Mouse (Mus musculus): Measurements from ENCODE around the gene Hist1h2bm. TPM values are rescaled to one million over a fixed set of nuclear protein-coding genes. Genes with fewer than 3 reads are reported as not detected.
"Not testable (repeated sequence)": the region's sequence is repeated elsewhere in the genome, so short reads cannot be mapped to it uniquely, and the experiment has no call there.

Hist1h2bm gene
- polyA plus RNA-seq, 1 experiment from 2014 or later, result 2.3 TPM

GRCm38 (mm10) chr13:21745006-21745405 is 23.2 kb downstream of the Hist1h2bm start:
- Histone ChIP-seq H3K9ac (replicated peaks) (no peak overlapping the region), H3K27ac (ENCODE audit: low read depth) (no peak overlapping the region), H3K4me2 (ENCODE audit: low read depth, low read length) (no peak overlapping the region), H3K9me3 (ENCODE audit: low read length) (no peaks in the 10 kb centered on the region), H3K4me3 (ENCODE audit: low read depth, low read length) (no peak overlapping the region), H3K36me3 (replicated peaks; ENCODE audit: insufficient read depth, low read length) (peaks cover 6% of the 10 kb centered on the region; the same call in 1 of the 2 replicates), H3K27me3 (ENCODE audit: insufficient read depth, low read length) (no peaks in the 10 kb centered on the region), H3K4me1 (ENCODE audit: insufficient read depth) (peaks cover 9% of the 10 kb centered on the region)
- no peak for TF ChIP-seq CTCF (IDR thresholded peaks at IDR 0.05; ENCODE audit: low read depth)
- no peak for TF ChIP-seq EP300 (IDR thresholded peaks at IDR 0.05; ENCODE audit: low read depth)
- DNase-seq (no peak), ATAC-seq (no peak)
- WGBS (ENCODE audit: insufficient replicate concordance), result 47% methylated on average over 1 of the region's 1 CpGs

GRCm38 (mm10) chr13:21749387-21750158 is 27.7 kb downstream of the Hist1h2bm start:
- peak overlapping the region; percentile 70 for H3K4me2 ChIP-seq (ENCODE audit: low read depth, low read length)
- DNase-seq (peak; percentile 35), ATAC-seq (no peak)
- H3K4me3 ChIP-seq (ENCODE audit: low read depth, low read length), result peak overlapping the region; percentile 56
- H3K27me3 ChIP-seq (ENCODE audit: insufficient read depth, low read length), result no peaks in the 10 kb centered on the region
- peak overlapping the region; percentile 98 for H3K27ac ChIP-seq (ENCODE audit: low read depth)
- H3K9ac ChIP-seq (replicated peaks), result peak overlapping the region; percentile 71
- H3K4me1 ChIP-seq (ENCODE audit: insufficient read depth), result peaks cover 19% of the 10 kb centered on the region
- no peak for TF ChIP-seq EP300 (IDR thresholded peaks at IDR 0.05; ENCODE audit: low read depth)
- no peak for TF ChIP-seq CTCF (IDR thresholded peaks at IDR 0.05; ENCODE audit: low read depth)
- 2% methylated on average over 5 of the region's 5 CpGs for WGBS (ENCODE audit: insufficient replicate concordance)
- H3K9me3 ChIP-seq (ENCODE audit: low read length), result no peaks in the 10 kb centered on the region
- peaks cover 6% of the 10 kb centered on the region; the same call in 1 of the 2 replicates for H3K36me3 ChIP-seq (replicated peaks; ENCODE audit: insufficient read depth, low read length)

- peak within 1 kb of the TSS; percentile 56 for H3K4me3 ChIP-seq (ENCODE audit: low read depth, low read length)
- TF ChIP-seq EP300 (IDR thresholded peaks at IDR 0.05; ENCODE audit: low read depth), result peak; percentile 90
- peak within 1 kb of the TSS; percentile 78 for H3K9ac ChIP-seq (replicated peaks)
- H3K4me1 ChIP-seq (ENCODE audit: insufficient read depth), result peaks cover 19% of the 10 kb centered on the region
- H3K27ac ChIP-seq (ENCODE audit: low read depth), result peak within 1 kb of the TSS; percentile 98
- H3K27me3 ChIP-seq (ENCODE audit: insufficient read depth, low read length); H3K9me3 ChIP-seq (ENCODE audit: low read length); H3K36me3 ChIP-seq (replicated peaks; ENCODE audit: insufficient read depth, low read length): not testable (repeated sequence)
- under 1% methylated on average over 41 of the region's 56 CpGs for WGBS (ENCODE audit: insufficient replicate concordance)
- DNase-seq (peak; percentile 93), ATAC-seq (peak; percentile 54)
- H3K4me2 ChIP-seq (ENCODE audit: low read depth, low read length), result peak within 1 kb of the TSS; percentile 70
Observed at GRCm38 (mm10) chr13:21750159-21751017, 28.5 kb downstream of the Hist1h2bm start, which contains the start of gene Hist1h4k. Gene Hist1h4k (minus strand): TSS chr13:21750505.

- peak overlapping the region; percentile 98 for H3K27ac ChIP-seq (ENCODE audit: low read depth)
- DNase-seq, result no peak
- H3K27me3 ChIP-seq (ENCODE audit: insufficient read depth, low read length), result no peaks in the 10 kb centered on the region
- no peak overlapping the region for H3K4me3 ChIP-seq (ENCODE audit: low read depth, low read length)
- TF ChIP-seq EP300 (IDR thresholded peaks at IDR 0.05; ENCODE audit: low read depth) (0 out of 2 replicates have a peak, but pooled peaks have one; percentile 7), CTCF (IDR thresholded peaks at IDR 0.05; ENCODE audit: low read depth) (no peak)
- H3K4me2 ChIP-seq (ENCODE audit: low read depth, low read length), result peak overlapping the region; percentile 67
- no peak for ATAC-seq
- no peaks in the 10 kb centered on the region for H3K9me3 ChIP-seq (ENCODE audit: low read length)
- H3K4me1 ChIP-seq (ENCODE audit: insufficient read depth), result peaks cover 19% of the 10 kb centered on the region
- peaks cover 6% of the 10 kb centered on the region; the same call in 1 of the 2 replicates for H3K36me3 ChIP-seq (replicated peaks; ENCODE audit: insufficient read depth, low read length)
- peak overlapping the region; percentile 78 for H3K9ac ChIP-seq (replicated peaks)
Observed at GRCm38 (mm10) chr13:21751417-21751816, 29.6 kb downstream of the Hist1h2bm start.

GRCm38 (mm10) chr13:21751827-21752226 is 30.0 kb downstream of the Hist1h2bm start:
- no peak for TF ChIP-seq EP300 (IDR thresholded peaks at IDR 0.05; ENCODE audit: low read depth)
- no peak for TF ChIP-seq CTCF (IDR thresholded peaks at IDR 0.05; ENCODE audit: low read depth)
- DNase-seq (no peak), ATAC-seq (no peak)
- Histone ChIP-seq H3K27me3 (ENCODE audit: insufficient read depth, low read length) (no peaks in the 10 kb centered on the region), H3K4me3 (ENCODE audit: low read depth, low read length) (peak overlapping the region; percentile 46), H3K9ac (replicated peaks) (peak overlapping the region; percentile 78), H3K36me3 (replicated peaks; ENCODE audit: insufficient read depth, low read length) (peaks cover 6% of the 10 kb centered on the region; the same call in 1 of the 2 replicates), H3K4me1 (ENCODE audit: insufficient read depth) (peaks cover 19% of the 10 kb centered on the region), H3K4me2 (ENCODE audit: low read depth, low read length) (peak overlapping the region; percentile 67), H3K9me3 (ENCODE audit: low read length) (no peaks in the 10 kb centered on the region), H3K27ac (ENCODE audit: low read depth) (peak overlapping the region; percentile 98)
- 50% methylated on average over 3 of the region's 3 CpGs for whole genome bisulfite sequencing (ENCODE audit: insufficient replicate concordance)

GRCm38 (mm10) chr13:21752356-21752755 is 30.5 kb downstream of the Hist1h2bm start:
- no peak for ATAC-seq
- DNase-seq, result peak; percentile 34
- 43% methylated on average over 3 of the region's 3 CpGs for WGBS (ENCODE audit: insufficient replicate concordance)

More at GRCm38 (mm10) chr13:21752356-21752755, 30.5 kb downstream of the Hist1h2bm start:
- H3K27me3 ChIP-seq (ENCODE audit: insufficient read depth, low read length), result no peaks in the 10 kb centered on the region
- H3K9me3 ChIP-seq (ENCODE audit: low read length), result no peaks in the 10 kb centered on the region
- H3K36me3 ChIP-seq (replicated peaks; ENCODE audit: insufficient read depth, low read length), result peaks cover 3% of the 10 kb centered on the region; the same call in 1 of the 2 replicates
- peak overlapping the region; percentile 67 for H3K4me2 ChIP-seq (ENCODE audit: low read depth, low read length)
- H3K9ac ChIP-seq (replicated peaks), result peak overlapping the region; percentile 78
- peaks cover 17% of the 10 kb centered on the region for H3K4me1 ChIP-seq (ENCODE audit: insufficient read depth)
- peak overlapping the region; percentile 46 for H3K4me3 ChIP-seq (ENCODE audit: low read depth, low read length)
- TF ChIP-seq CTCF (IDR thresholded peaks at IDR 0.05; ENCODE audit: low read depth) (no peak), EP300 (IDR thresholded peaks at IDR 0.05; ENCODE audit: low read depth) (no peak)
- H3K27ac ChIP-seq (ENCODE audit: low read depth), result peak overlapping the region; percentile 98
